Mouse (Mus musculus): ENCODE measurements around the gene Supv3l1. TPM values are rescaled to one million over a fixed set of nuclear protein-coding genes. Genes with fewer than 3 reads are reported as not detected.
A peak's percentile ranks its signal among the peaks of the same experiment; 100 is the strongest.

The Supv3l1 gene
- polyA plus RNA-seq, 1 experiment from 2014 or later: 32.5 TPM

DNA sequence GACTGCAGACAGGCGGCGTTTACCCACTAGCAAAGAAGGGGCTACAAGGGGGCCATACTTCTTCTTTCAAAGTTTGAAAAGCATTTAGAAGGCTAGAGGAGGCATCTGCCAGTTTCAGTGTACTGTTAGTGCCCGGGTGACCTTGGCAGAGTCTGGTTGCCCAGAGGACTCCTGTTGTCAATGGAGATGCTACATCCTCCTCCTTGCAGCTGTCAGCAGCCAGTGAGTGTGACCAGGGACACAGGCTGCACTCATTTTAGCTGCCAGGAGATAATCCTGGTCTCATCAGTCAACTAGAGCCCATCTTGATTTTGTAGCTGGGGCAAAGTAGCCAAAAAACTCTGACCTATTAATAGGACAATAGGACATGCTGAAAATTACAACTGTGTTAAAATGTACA, 28.4 kb downstream of the Supv3l1 start:
- peak overlapping the region; percentile 74 for H3K27ac ChIP-seq (ENCODE audit: low read depth, low read length)
- no peaks in the 10 kb centered on the region for H3K27me3 ChIP-seq (ENCODE audit: control insufficient read depth, insufficient read depth, low read length)
- no peaks in the 10 kb centered on the region for H3K36me3 ChIP-seq (ENCODE audit: control insufficient read depth, insufficient read depth, low read length)
- no peak for ATAC-seq (replicated peaks; ENCODE audit: insufficient number of reproducible peaks, low FRiP score, low TSS enrichment)
- 0 out of 2 replicates have a peak overlapping the region, but pooled peaks have one; percentile 16 for H3K4me2 ChIP-seq
- H3K9me3 ChIP-seq (replicated peaks; ENCODE audit: control insufficient read depth, low read length): no peaks in the 10 kb centered on the region
- H3K4me3 ChIP-seq (ENCODE audit: low read depth, low read length): no peak overlapping the region
- peaks cover 5% of the 10 kb centered on the region for H3K4me1 ChIP-seq (ENCODE audit: control insufficient read depth, insufficient read depth, low read length)
- 53% methylated on average over 3 of the region's 3 CpGs for WGBS (ENCODE audit: insufficient replicate concordance)
- H3K9ac ChIP-seq (ENCODE audit: low read depth, low read length): no peak overlapping the region

DNA sequence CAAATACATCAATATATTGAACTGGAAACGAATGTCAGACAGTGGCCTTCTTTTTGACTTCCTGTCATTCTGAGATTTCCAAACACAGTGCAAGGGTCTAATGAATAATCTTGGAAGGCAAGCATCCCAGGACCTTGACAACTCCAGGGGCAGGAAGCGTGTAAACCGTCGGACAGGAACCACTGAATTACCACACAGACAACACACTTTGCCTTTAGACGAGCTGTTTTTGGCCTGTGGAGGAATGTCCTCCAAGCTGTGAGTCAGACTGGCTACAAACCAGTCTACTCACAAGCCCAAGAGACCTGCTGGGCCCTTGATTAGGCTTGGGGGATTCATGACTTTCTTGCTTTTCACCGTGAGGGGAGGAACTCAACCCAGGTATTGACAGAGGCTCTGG, 29.1 kb downstream of the Supv3l1 start:
- 62% methylated on average over 6 of the region's 6 CpGs for WGBS (ENCODE audit: insufficient replicate concordance)
- Histone ChIP-seq H3K4me1 (ENCODE audit: control insufficient read depth, insufficient read depth, low read length) (peaks cover 5% of the 10 kb centered on the region), H3K27me3 (ENCODE audit: control insufficient read depth, insufficient read depth, low read length) (no peaks in the 10 kb centered on the region), H3K36me3 (ENCODE audit: control insufficient read depth, insufficient read depth, low read length) (no peaks in the 10 kb centered on the region), H3K4me2 (no peak overlapping the region), H3K4me3 (ENCODE audit: low read depth, low read length) (no peak overlapping the region), H3K27ac (ENCODE audit: low read depth, low read length) (peak overlapping the region; percentile 74), H3K9me3 (replicated peaks; ENCODE audit: control insufficient read depth, low read length) (no peaks in the 10 kb centered on the region), H3K9ac (ENCODE audit: low read depth, low read length) (no peak overlapping the region)
- no peak for ATAC-seq (replicated peaks; ENCODE audit: insufficient number of reproducible peaks, low FRiP score, low TSS enrichment)

DNA sequence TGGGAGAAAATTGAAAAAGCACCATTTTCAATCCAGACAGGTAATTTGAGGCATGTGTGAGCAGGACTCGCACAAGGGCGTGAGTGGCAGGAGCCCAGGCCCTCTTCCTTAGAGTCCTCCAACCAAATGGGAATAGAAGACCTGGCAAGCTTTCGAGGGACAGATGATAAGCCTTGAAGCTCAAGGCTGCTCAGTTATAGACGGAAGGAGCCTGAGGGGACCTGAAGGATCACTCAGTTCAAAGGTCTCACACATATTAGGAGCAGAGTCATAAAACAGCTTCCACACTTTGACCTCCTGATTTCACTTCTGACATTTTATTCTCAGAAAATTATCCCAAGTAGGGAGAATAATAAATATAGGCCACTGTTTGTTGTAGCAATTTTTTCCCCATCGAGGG, 30.1 kb downstream of the Supv3l1 start:
- no peak for ATAC-seq (replicated peaks; ENCODE audit: insufficient number of reproducible peaks, low FRiP score, low TSS enrichment)
- H3K27ac ChIP-seq (ENCODE audit: low read depth, low read length): no peak overlapping the region
- 69% methylated on average over 5 of the region's 5 CpGs for WGBS (ENCODE audit: insufficient replicate concordance)
- H3K9ac ChIP-seq (ENCODE audit: low read depth, low read length): no peak overlapping the region
- no peak overlapping the region for H3K4me3 ChIP-seq (ENCODE audit: low read depth, low read length)
- no peaks in the 10 kb centered on the region for H3K9me3 ChIP-seq (replicated peaks; ENCODE audit: control insufficient read depth, low read length)
- peaks cover 8% of the 10 kb centered on the region for H3K4me1 ChIP-seq (ENCODE audit: control insufficient read depth, insufficient read depth, low read length)
- no peak overlapping the region for H3K4me2 ChIP-seq
- no peaks in the 10 kb centered on the region for H3K27me3 ChIP-seq (ENCODE audit: control insufficient read depth, insufficient read depth, low read length)
- no peaks in the 10 kb centered on the region for H3K36me3 ChIP-seq (ENCODE audit: control insufficient read depth, insufficient read depth, low read length)

DNA sequence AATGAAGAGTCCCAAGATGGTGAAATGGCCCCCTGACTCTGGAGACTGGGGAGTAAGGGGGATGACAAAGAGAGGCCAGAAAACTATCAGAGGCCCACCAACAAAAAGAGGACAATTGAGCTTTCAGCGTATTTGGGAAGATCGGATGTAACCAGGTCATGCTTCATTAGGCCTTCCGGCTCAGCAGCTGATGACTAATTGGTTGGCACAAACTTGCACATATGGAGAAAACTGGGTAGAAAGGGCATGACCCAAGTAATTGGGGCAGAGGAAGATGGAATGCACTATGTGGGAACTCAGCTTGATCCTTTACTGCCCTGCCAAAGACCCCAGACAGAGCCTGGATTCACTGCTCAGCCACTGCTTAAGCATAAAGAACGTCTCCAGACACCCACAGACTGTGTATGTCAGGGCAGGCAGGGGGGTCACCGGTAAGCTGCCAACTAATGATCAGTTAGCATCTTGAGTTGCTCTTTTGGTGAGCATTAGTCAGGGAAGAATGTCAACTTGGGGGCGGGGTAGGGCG, 30.6 kb downstream of the Supv3l1 start:
- H3K4me2 ChIP-seq: no peak overlapping the region
- H3K4me3 ChIP-seq (ENCODE audit: low read depth, low read length): no peak overlapping the region
- H3K27me3 ChIP-seq (ENCODE audit: control insufficient read depth, insufficient read depth, low read length): no peaks in the 10 kb centered on the region
- H3K4me1 ChIP-seq (ENCODE audit: control insufficient read depth, insufficient read depth, low read length): peaks cover 12% of the 10 kb centered on the region
- H3K9me3 ChIP-seq (replicated peaks; ENCODE audit: control insufficient read depth, low read length): no peaks in the 10 kb centered on the region
- no peak for ATAC-seq (replicated peaks; ENCODE audit: insufficient number of reproducible peaks, low FRiP score, low TSS enrichment)
- no peak overlapping the region for H3K27ac ChIP-seq (ENCODE audit: low read depth, low read length)
- H3K9ac ChIP-seq (ENCODE audit: low read depth, low read length): no peak overlapping the region
- H3K36me3 ChIP-seq (ENCODE audit: control insufficient read depth, insufficient read depth, low read length): no peaks in the 10 kb centered on the region
- WGBS (ENCODE audit: insufficient replicate concordance): 83% methylated on average over 7 of the region's 7 CpGs

DNA sequence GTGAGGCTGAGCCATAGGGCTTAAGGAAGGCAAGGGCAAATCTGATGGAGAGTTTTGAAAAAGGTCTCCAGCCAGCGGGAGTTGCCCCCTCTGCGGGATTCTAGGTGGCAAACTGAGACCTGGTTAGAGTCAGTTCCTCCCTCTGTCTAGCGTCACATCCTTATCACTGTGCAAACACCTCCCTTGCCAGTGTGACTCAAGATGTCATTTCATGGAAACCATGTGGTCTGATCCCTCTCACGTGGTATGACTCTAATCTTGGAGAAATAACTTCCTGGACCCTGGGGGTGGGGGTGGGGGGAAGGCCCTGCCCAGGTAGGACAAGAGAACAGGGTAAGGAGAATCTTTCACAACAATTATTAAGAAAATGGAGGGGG, 35.9 kb downstream of the Supv3l1 start:
- peaks cover 14% of the 10 kb centered on the region for H3K4me1 ChIP-seq (ENCODE audit: control insufficient read depth, insufficient read depth, low read length)
- no peak overlapping the region for H3K4me2 ChIP-seq
- 0 out of 2 replicates have a peak, but pooled peaks have one; percentile 50 for ATAC-seq (replicated peaks; ENCODE audit: insufficient number of reproducible peaks, low FRiP score, low TSS enrichment)
- no peak overlapping the region for H3K9ac ChIP-seq (ENCODE audit: low read depth, low read length)
- 1% methylated on average over 4 of the region's 4 CpGs for WGBS (ENCODE audit: insufficient replicate concordance)
- H3K27ac ChIP-seq (ENCODE audit: low read depth, low read length): no peak overlapping the region
- no peaks in the 10 kb centered on the region for H3K36me3 ChIP-seq (ENCODE audit: control insufficient read depth, insufficient read depth, low read length)
- no peak overlapping the region for H3K4me3 ChIP-seq (ENCODE audit: low read depth, low read length)
- H3K9me3 ChIP-seq (replicated peaks; ENCODE audit: control insufficient read depth, low read length): no peaks in the 10 kb centered on the region
- H3K27me3 ChIP-seq (ENCODE audit: control insufficient read depth, insufficient read depth, low read length): peaks cover 2% of the 10 kb centered on the region; the same call in 1 of the 2 replicates

DNA sequence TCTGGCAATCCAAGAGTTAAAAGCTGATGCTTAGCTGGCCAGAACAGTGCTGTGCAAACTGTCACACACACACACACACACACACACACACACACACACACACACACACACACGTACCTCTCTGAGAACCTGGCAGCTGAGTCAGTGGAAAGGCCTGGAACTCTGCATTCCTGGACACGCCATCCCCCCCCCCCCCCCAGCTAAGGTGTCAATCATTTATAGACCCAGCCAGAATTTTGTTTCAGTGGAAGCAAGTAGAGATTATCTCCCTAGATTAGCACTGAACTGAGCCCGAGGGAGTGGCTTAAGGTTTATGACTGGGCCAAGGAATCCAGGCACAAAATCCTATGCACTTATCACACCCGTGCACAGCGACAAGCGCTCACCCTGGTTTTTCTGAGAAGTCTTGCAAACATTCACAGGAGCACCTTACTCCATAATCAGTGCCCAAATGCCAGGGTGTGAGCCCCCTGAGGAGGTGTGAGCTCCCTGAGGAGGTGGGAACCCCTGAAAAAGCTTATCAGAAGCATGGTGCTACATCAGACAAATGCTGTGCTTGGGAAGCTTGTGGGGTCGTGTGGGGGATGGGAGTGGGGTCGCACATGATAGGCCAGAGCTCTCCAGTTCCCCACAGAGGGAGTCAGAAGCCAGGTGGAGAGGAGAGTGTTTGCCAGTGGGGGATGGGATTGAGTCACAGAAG, 36.5 kb downstream of the Supv3l1 start:
- H3K9ac ChIP-seq (ENCODE audit: low read depth, low read length): no peak overlapping the region

DNA sequence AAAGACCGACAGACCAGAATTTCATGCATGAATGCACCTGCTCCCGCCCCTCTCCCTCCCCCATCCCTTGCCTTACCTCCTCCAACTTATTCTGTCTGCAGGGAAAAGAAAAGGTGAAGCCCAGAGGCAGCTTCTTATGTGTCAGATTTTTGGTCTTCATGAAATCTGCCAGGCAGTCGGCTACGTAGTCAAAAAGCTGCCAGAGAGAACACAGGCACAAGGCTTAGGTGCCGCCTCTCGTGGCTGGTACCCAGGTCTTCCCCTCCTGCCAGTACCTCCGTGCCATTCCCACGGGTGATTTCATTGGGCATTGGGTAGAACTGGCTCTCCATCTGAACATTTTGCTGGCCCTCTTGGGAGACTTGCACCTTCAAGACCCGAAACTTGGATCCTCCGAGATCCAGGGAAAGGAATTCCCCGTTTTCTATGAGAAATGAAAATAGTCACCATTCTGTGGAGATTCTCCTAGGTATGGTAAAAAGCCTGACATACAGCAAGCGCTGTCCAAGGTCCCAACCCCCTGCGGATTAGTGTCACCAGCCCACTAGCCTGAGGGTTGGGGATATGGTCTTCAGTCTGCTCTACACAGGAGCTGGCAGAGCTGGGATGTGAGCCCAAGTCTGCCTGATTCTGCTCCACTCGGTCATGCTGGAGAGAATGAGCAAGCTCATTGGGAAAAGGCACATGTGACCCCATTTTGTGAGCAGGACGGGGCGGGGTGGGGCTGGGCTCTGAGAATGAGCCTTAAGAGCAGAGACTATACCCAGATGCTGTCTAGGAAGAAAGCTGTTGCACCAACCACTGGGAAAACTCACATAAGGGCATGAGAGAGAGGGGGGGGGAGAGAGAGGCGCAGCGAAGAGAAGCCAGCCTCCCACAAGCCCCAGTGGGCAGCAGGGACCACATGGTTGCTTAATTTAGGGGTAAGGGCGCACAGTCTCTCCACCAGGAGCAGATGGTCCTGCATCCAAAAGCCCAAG, 37.8 kb downstream of the Supv3l1 start:
- no peak overlapping the region for H3K4me3 ChIP-seq (ENCODE audit: low read depth, low read length)
- 64% methylated on average over 19 of the region's 19 CpGs for WGBS (ENCODE audit: insufficient replicate concordance)
- no peak overlapping the region for H3K4me2 ChIP-seq
- peaks cover 2% of the 10 kb centered on the region; the same call in 1 of the 2 replicates for H3K27me3 ChIP-seq (ENCODE audit: control insufficient read depth, insufficient read depth, low read length)
- no peak overlapping the region for H3K9ac ChIP-seq (ENCODE audit: low read depth, low read length)
- H3K36me3 ChIP-seq (ENCODE audit: control insufficient read depth, insufficient read depth, low read length): no peaks in the 10 kb centered on the region
- no peak overlapping the region for H3K27ac ChIP-seq (ENCODE audit: low read depth, low read length)
- peaks cover 14% of the 10 kb centered on the region for H3K4me1 ChIP-seq (ENCODE audit: control insufficient read depth, insufficient read depth, low read length)
- H3K9me3 ChIP-seq (replicated peaks; ENCODE audit: control insufficient read depth, low read length): no peaks in the 10 kb centered on the region
- no peak for ATAC-seq (replicated peaks; ENCODE audit: insufficient number of reproducible peaks, low FRiP score, low TSS enrichment)

More for the DNA sequence above, 36.5 kb downstream of the Supv3l1 start:
- Histone ChIP-seq H3K4me2 (no peak overlapping the region), H3K4me1 (ENCODE audit: control insufficient read depth, insufficient read depth, low read length) (peaks cover 14% of the 10 kb centered on the region), H3K27ac (ENCODE audit: low read depth, low read length) (no peak overlapping the region), H3K36me3 (ENCODE audit: control insufficient read depth, insufficient read depth, low read length) (no peaks in the 10 kb centered on the region), H3K27me3 (ENCODE audit: control insufficient read depth, insufficient read depth, low read length) (peaks cover 2% of the 10 kb centered on the region; the same call in 1 of the 2 replicates), H3K9me3 (replicated peaks; ENCODE audit: control insufficient read depth, low read length) (no peaks in the 10 kb centered on the region), H3K4me3 (ENCODE audit: low read depth, low read length) (no peak overlapping the region)
- WGBS (ENCODE audit: insufficient replicate concordance): 3% methylated on average over 8 of the region's 8 CpGs
- ATAC-seq (replicated peaks; ENCODE audit: insufficient number of reproducible peaks, low FRiP score, low TSS enrichment): no peak

DNA sequence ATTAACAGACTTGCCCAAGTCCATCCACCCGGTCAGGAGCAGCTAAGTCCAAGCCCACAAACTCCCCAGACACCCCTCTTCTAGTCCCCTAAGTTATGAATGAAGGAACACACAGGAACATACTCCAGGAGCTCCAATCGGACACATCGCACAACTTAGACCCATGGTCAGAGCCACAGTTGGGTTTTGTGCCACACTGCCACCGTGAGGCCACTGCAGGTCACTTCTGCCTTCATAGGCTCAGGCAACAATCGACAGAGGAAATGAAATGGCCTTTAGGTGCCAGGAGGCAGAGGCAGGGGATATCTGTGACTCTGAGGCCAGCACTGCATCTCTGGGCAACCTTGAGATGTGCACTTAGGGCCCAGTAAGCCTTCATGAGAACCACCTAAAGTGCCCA, 38.6 kb downstream of the Supv3l1 start:
- H3K4me1 ChIP-seq (ENCODE audit: control insufficient read depth, insufficient read depth, low read length): peaks cover 14% of the 10 kb centered on the region
- no peak for ATAC-seq (replicated peaks; ENCODE audit: insufficient number of reproducible peaks, low FRiP score, low TSS enrichment)
- H3K27ac ChIP-seq (ENCODE audit: low read depth, low read length): no peak overlapping the region
- no peaks in the 10 kb centered on the region for H3K9me3 ChIP-seq (replicated peaks; ENCODE audit: control insufficient read depth, low read length)
- H3K4me3 ChIP-seq (ENCODE audit: low read depth, low read length): no peak overlapping the region
- H3K4me2 ChIP-seq: no peak overlapping the region
- H3K36me3 ChIP-seq (ENCODE audit: control insufficient read depth, insufficient read depth, low read length): no peaks in the 10 kb centered on the region
- 9% methylated on average over 5 of the region's 5 CpGs for WGBS (ENCODE audit: insufficient replicate concordance)
- H3K27me3 ChIP-seq (ENCODE audit: control insufficient read depth, insufficient read depth, low read length): peaks cover 4% of the 10 kb centered on the region; the same call in 1 of the 2 replicates
- no peak overlapping the region for H3K9ac ChIP-seq (ENCODE audit: low read depth, low read length)
